Mouse (Mus musculus) midbrain, embryonic 14.5 days (tissue): ENCODE measurements around the gene Paf1. TPM values are rescaled to one million over a fixed set of nuclear protein-coding genes. Genes with fewer than 3 reads are reported as not detected.

Experiments
- ATAC-seq: fragments of 200-750 bp; cut with Nextera tagmentation; 2 replicates; pipeline ENCODE4 v1.8.0; 2017; ENCODE audit warnings: moderate number of reproducible peaks, moderate library complexity; ENCODE audit not compliant: low FRiP score, low TSS enrichment
- DNase-seq: peaks from one replicate; pipeline ENCODE4 v3.0.0-alpha.2; 2015
- H3K27ac ChIP-seq: fragments of 300-500 bp; sonication (generic); replicated peaks from 2 replicates; pipeline ENCODE4 v1.5.1; 2014; ENCODE audit warnings: mild to moderate bottlenecking, low read depth, low read length, moderate library complexity
- H3K27me3 ChIP-seq: fragments of 300-500 bp; sonication (generic); 2 replicates; pipeline ENCODE4 v1.6.1; 2014; ENCODE audit warnings: low read length, control low read depth, mixed read lengths; ENCODE audit not compliant: control insufficient read depth, insufficient read depth
- H3K36me3 ChIP-seq: fragments of 300-500 bp; sonication (generic); 2 replicates; pipeline ENCODE4 v1.6.1; 2014; ENCODE audit warnings: low read length, control low read depth; ENCODE audit not compliant: control insufficient read depth, insufficient read depth
- H3K4me1 ChIP-seq: fragments of 300-500 bp; sonication (generic); 2 replicates; pipeline ENCODE4 v1.6.1; 2014; ENCODE audit warnings: mild to moderate bottlenecking, antibody characterized with exemption, low read length, control low read depth; ENCODE audit not compliant: control insufficient read depth, insufficient read depth
- H3K4me2 ChIP-seq: fragments of 300-500 bp; sonication (generic); 2 replicates; pipeline ENCODE4 v1.6.1; 2014; ENCODE audit warnings: mild to moderate bottlenecking, low read length, moderate library complexity
- H3K4me3 ChIP-seq: fragments of 300-500 bp; sonication (generic); replicated peaks from 2 replicates; pipeline ENCODE4 v1.5.1; 2014; ENCODE audit warnings: low read depth, low read length
- H3K9ac ChIP-seq: fragments of 300-500 bp; sonication (generic); replicated peaks from 2 replicates; pipeline ENCODE4 v1.6.1; 2014; ENCODE audit warnings: mild to moderate bottlenecking, low read length, moderate library complexity
- H3K9me3 ChIP-seq: fragments of 300-500 bp; sonication (generic); 2 replicates; pipeline ENCODE4 v1.6.1; 2016; ENCODE audit warnings: low read length, control low read depth, mixed read lengths; ENCODE audit not compliant: control insufficient read depth
- WGBS: fragments of 180-500 bp; shearing (Covaris S2); extraction: QIAGEN DNeasy Blood & Tissue Kit; methylation state at CpG from one replicate; pipeline ENCODE4 v1.1.7; 2014; 5-methylcytosine and 5-hydroxymethylcytosine counted together
- polyA plus RNA-seq: library from polyadenylated mRNA; unstranded; fragments of >200 nt; fragmentation: Nextera tagmentation; extraction: Ambion mirVana; gene quantifications from 2 replicates; pipeline ENCODE4 v1.2.1, GENCODE M21; 2014

Gene Paf1
- polyA plus RNA-seq, 1 experiment from 2014 or later: 78.0 TPM

DNA sequence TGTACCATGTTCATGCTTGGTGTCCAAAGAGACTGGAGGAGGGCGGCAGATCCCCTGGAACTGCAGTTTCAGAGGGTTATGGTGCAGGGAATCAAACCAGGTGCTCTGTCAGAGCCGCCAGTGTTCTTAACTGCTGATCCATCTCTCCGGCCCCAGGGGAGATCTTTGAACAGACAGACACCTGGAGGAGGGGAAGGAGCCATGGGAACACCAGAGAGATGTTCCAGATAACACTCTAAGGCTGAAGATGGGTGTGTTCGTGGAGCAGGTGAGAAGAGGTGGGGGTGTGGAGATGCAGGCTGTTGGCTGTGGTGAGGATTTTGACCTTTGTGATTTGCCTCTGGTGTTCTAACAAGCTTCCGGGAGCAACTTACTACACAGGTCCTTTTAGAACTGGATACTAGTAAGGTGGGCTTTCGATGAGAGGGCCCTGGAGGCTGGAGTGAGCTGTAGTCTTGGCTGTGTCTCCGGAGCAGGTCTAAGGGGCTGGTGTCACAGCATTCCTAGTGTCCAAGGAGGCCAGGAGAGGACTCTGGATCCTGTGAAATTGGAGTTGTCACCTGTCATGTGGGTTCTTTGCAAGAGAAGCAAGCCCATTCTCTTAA lies 18.8 kb upstream of the Paf1 start:
- DNase-seq: no peak
- H3K9me3 ChIP-seq: no peaks in the 10 kb centered on the region
- H3K4me2 ChIP-seq: no peak overlapping the region
- no peak overlapping the region for H3K27ac ChIP-seq
- no peaks in the 10 kb centered on the region for H3K36me3 ChIP-seq
- H3K4me1 ChIP-seq: peaks cover 27% of the 10 kb centered on the region
- H3K4me3 ChIP-seq: no peak overlapping the region
- 85% methylated on average over 7 of the region's 7 CpGs for WGBS
- no peak overlapping the region for H3K9ac ChIP-seq
- no peaks in the 10 kb centered on the region for H3K27me3 ChIP-seq
- ATAC-seq: no peak

DNA sequence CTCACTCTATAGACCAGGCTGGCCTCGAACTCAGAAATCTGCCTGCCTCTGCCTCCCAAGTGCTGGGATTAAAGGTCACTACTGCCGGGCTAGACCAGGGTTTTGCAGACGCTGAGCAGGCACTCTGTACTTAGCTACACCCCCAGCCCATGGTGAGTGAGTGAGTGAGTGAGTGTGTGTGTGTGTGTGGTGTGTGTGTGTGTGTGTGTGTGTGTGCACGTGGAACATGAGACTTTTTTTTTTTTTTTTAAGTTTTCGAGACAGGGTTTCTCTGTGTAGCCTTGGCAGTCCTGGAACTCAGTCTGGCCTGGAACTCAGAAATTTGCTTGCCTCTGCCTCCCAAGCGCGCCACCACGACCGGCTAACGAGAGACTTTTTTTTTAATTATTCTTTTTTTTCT lies 18.1 kb upstream of the Paf1 start:
- DNase-seq: no peak
- H3K27ac ChIP-seq: no peak overlapping the region
- 82% methylated on average over 10 of the region's 10 CpGs for WGBS
- no peaks in the 10 kb centered on the region for H3K36me3 ChIP-seq
- H3K27me3 ChIP-seq: no peaks in the 10 kb centered on the region
- H3K4me3 ChIP-seq: no peak overlapping the region
- no peak overlapping the region; the same call in 1 of the 2 replicates for H3K4me2 ChIP-seq
- no peak for ATAC-seq
- H3K9me3 ChIP-seq: no peaks in the 10 kb centered on the region
- H3K4me1 ChIP-seq: peaks cover 32% of the 10 kb centered on the region
- no peak overlapping the region for H3K9ac ChIP-seq

DNA sequence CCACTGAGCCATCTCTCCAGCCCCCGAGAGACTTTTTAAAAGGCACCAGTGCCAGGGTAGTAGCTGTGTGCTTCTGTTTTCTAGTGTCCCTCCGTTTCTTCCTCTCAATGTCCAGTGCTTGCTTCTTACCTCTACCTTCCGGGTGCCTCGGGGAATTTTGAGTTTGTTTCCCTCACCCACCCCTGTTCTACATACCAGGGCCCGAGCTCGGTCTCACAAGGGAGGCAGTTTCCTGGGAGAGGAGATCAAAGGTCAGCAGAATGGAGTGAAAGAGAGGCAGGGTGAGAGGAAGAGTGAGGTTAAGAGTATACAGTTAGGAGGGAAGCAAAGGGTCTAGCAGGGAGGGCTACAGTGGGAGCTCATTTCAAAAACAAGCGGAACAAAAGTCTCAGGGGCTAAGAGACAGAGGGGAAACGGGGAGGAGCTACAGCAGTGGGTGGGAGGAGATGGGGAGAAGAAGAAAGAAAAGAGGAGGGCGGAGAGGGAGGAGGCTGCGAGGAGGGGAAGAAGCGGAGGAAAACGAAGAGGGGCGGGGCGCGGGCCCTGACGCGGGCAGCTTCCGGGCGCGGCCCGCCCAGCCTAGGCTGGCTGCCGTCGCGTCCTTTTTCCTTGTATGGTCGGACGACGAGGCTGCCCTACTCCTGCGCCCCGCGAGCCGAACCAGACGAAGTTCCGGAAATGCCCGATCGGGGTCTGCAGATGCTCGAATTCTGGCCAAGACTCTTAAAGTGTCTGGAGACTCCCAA lies 17.4 kb upstream of the Paf1 start:
- Histone ChIP-seq H3K9me3 (no peaks in the 10 kb centered on the region), H3K36me3 (no peaks in the 10 kb centered on the region), H3K4me1 (peaks cover 26% of the 10 kb centered on the region), H3K27me3 (no peaks in the 10 kb centered on the region), H3K4me2 (peak overlapping the region; percentile 69), H3K9ac (peak overlapping the region; percentile 59), H3K4me3 (peak overlapping the region; percentile 36), H3K27ac (peak overlapping the region; percentile 69)
- peak; percentile 89 for DNase-seq
- ATAC-seq: peak; percentile 37
- WGBS: under 1% methylated on average over 35 of the region's 36 CpGs

DNA sequence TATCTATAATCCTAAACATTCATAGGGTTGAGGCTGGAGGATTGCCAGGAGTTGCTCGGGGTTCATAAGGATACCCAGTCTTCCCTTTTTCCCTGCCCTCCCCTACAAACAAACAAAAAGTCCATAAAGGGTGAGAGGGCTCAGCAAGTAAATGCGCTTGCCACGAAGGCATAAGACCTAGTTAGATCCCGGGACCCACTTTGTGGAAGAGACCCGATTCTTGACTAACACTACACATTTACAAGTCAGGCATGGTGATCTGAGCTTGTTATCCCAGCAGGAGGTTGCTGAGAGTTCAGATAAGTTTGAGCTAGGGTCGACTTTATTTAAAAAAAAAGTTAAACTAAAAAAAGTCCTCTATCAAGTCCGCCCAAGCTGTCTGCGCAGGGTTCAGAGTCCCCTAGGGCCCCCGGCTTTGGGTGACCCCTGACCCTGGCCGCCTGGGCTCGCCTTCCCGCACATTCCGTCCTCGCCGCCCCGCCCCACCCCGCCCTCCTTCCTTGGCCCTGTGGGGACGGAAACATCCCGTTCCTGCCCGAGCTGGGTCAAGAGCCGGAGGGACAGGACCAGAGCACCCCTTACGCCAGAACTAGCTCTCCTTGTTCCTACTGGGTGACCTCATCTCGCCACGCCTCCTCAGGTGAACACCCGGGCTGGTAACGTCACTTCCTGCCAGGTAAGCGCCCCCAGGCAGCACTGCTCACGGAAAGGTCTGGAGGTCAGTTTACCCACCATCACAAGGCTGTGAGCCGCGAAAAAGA lies 16.6 kb upstream of the Paf1 start:
- Histone ChIP-seq H3K4me1 (peaks cover 23% of the 10 kb centered on the region), H3K9me3 (no peaks in the 10 kb centered on the region), H3K27me3 (no peaks in the 10 kb centered on the region), H3K4me2 (peak overlapping the region; percentile 69), H3K4me3 (peak overlapping the region; percentile 36), H3K27ac (peak overlapping the region; percentile 69), H3K36me3 (no peaks in the 10 kb centered on the region), H3K9ac (peak overlapping the region; percentile 59)
- ATAC-seq (no peak), DNase-seq (peak; percentile 58)
- WGBS: 6% methylated on average over 30 of the region's 30 CpGs

DNA sequence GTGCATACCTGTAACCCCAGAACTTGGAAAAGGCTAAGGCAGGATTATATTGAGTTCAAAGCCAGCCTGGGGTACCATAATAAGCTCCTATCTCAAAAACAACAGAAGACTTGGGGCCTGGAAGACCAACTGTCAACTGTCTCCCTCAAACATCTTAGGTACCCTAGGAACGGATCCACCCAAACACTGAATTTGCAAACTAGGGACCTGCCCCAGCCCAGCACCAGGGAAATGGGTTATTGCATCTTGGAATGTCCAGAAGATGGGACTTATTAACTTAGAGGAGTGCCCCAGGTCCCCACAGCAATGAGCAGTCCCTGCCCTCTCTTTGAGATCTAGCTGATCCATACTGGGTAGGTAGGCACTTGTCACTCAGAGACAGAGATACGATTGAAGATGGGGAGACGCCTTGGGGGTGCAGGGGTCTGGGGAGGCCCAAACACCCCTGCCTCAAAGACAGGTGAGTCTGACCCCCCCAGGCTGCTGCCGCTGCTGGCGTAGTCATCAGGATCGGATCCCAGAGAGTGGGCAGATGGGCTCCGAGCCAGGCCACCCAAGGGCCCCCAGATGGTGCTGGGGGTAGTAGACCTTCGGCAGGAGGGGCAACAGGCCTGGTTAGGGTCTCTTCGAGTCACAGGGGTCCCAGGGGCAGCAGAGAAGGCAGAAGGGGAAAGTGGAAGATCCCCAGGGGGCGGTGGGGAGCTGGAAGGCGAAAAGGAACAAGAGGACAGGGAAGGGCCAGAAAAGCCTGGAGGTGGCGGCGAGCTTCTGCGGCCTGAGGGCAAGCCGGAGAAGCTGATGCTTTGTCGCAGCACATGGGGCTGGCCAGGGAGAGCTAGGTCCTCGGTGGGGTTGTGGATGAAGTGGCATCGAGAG lies 15.3 kb upstream of the Paf1 start:
- WGBS: 80% methylated on average over 18 of the region's 18 CpGs
- Histone ChIP-seq H3K4me2 (peak overlapping the region; percentile 73), H3K27ac (no peak overlapping the region), H3K4me1 (peaks cover 25% of the 10 kb centered on the region), H3K9me3 (no peaks in the 10 kb centered on the region), H3K4me3 (peak overlapping the region; percentile 45; the same call in 1 of the 2 replicates), H3K27me3 (no peaks in the 10 kb centered on the region), H3K9ac (no peak overlapping the region), H3K36me3 (no peaks in the 10 kb centered on the region)
- ATAC-seq (no peak), DNase-seq (no peak)

DNA sequence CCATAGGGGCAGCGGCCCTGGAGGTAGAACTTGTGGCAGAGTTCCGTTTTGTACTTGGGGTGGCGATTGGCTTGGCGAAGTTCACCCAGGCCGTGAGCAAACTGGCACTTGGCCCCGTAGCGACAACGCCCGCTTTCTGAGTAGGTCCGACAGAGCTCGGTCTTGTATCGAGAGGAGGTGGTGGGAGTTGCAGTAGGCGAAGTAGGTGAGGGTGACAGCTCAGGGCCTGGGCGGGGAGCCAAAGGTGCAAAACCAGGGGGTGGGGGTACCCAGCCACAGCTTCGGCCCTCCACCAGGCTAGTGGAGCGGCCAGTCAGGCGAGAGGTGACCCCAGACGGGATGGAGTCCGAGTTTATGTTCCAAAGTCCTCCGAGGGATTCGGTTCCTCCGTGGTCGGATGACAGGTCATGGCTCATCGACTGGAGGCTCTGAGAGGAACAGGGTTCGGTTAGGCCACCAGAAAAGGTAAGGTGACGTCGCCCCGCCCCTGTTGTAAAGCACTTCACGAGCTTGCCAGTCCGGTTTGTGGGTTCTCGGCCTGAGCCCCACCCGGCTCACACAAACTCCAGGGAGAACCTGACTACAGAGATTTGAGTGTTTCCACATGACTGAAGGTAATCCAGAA lies 14.6 kb upstream of the Paf1 start:
- 51% methylated on average over 32 of the region's 32 CpGs for WGBS
- Histone ChIP-seq H3K27me3 (no peaks in the 10 kb centered on the region), H3K27ac (no peak overlapping the region)

DNA sequence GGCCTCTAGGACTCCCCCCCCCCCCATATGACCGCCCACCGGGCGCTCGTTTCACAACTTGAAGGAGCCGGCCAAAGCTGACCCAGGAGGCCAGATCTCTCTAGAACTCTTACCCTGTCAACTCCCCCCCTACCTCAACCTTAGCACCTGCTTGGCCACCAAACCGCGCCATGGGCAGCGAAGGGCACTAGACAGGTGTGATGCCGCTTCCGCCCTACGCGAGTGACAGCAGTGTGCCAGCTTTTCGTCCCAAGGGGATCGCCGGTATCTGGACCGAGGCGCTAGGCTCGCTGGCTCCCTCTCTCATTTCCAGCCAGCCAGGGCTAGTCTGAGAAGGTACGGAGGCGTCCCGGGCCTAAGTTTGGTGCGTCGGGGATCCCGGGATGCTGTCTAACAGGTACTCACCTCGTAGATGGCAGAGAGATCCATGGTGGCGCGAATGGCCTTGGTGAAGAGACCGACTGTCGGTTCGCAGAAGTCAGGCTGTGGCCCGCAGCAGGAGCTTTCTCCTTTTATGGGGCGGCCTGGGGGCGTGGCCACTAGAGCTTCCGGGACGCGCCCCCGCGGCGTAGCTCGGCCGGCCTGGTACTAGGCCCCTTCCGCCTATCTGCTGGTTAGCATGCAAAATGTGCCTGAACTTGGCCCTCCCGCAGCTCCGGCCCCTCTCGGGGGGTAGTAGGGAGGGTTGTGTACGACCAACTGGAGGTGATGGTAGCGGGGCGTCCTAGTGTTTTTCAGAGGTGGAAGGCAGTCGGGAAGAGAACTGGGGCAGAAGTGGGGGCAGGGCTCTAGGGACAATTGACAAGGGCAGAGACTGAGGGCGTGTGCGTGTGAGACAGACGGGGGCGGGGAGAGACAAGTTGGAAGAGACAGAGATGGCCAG lies 13.7 kb upstream of the Paf1 start:
- under 1% methylated on average over 53 of the region's 53 CpGs for WGBS
- peak overlapping the region; percentile 52 for H3K27ac ChIP-seq
- H3K36me3 ChIP-seq: no peaks in the 10 kb centered on the region
- peak overlapping the region; percentile 45 for H3K4me3 ChIP-seq
- H3K4me2 ChIP-seq: peak overlapping the region; percentile 73
- H3K9me3 ChIP-seq: no peaks in the 10 kb centered on the region
- ATAC-seq (peak; percentile 21; the same call in 1 of the 2 replicates), DNase-seq (peak; percentile 89)
- peaks cover 29% of the 10 kb centered on the region for H3K4me1 ChIP-seq
- H3K27me3 ChIP-seq: no peaks in the 10 kb centered on the region
- H3K9ac ChIP-seq: peak overlapping the region; percentile 66

More for the DNA sequence above, 14.6 kb upstream of the Paf1 start:
- H3K4me3 ChIP-seq: peak overlapping the region; percentile 45
- H3K4me1 ChIP-seq: peaks cover 29% of the 10 kb centered on the region
- H3K36me3 ChIP-seq: no peaks in the 10 kb centered on the region
- H3K9me3 ChIP-seq: no peaks in the 10 kb centered on the region
- peak overlapping the region; percentile 66; the same call in 1 of the 2 replicates for H3K9ac ChIP-seq
- ATAC-seq (no peak), DNase-seq (no peak)
- H3K4me2 ChIP-seq: peak overlapping the region; percentile 73
